Mouse (Mus musculus): ENCODE results near the gene Klf9. TPM values are rescaled to one million over a fixed set of nuclear protein-coding genes. Genes with fewer than 3 reads are reported as not detected.

The Klf9 gene
- polyA plus RNA-seq (2017; shearing (Covaris generic)) = 0.73 TPM

GRCm38 (mm10) chr19:23140689-23141317 lies at the start of gene Klf9:
TSS of gene Klf9 (plus strand) at chr19:23141226.

Other genes with a start within 250 kb of the Klf9 start
- gene Smc5, start 132.7 kb downstream of the Klf9 start, polyA plus RNA-seq (2017; shearing (Covaris generic)) = 49.1 TPM